Mouse (Mus musculus): Measurements from ENCODE around the gene Map4k1. TPM values are rescaled to one million over a fixed set of nuclear protein-coding genes. Genes with fewer than 3 reads are reported as not detected.

Map4k1 gene
- polyA plus RNA-seq, 1 experiment = 3.6 TPM

DNA sequence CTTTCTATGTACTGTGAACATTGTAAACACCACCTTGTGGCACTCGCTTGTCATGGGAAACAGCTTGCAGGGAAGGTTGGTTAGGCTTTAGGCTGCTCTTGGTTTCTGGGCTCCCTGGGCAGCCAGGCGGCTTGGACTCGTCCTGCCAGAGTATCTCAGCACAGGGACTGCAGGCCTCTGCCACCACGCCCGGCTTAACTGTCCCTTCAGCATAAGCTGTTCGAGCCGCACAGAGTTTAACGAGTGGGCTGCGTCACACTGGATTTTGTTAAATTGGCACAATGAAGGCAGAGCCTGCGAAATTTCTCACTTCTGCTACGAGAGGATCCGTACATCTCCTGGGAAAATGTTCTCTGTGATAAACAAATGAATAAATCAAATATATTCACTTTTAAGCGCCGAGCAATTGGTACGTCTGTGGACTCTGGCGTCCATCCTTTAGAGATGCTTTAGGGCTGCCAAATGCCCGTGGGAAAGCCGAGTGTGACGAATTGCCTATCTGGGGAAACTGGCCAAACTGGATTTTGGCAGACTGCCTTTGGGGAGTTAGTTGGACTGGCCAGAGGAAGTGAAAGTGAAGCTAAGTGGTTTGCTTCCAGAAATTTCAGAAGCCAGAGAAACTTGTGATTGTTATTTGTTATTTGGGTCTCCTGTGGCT is 61.3 kb downstream of the Map4k1 start:
- Histone ChIP-seq H3K27me3 (ENCODE audit: control insufficient read depth, insufficient read depth, insufficient read length) (no peaks in the 10 kb centered on the region), H3K79me2 (ENCODE audit: control insufficient read depth, insufficient read depth) (no peaks in the 10 kb centered on the region), H3K36me3 (ENCODE audit: control insufficient read depth, insufficient read depth) (no peaks in the 10 kb centered on the region), H3ac (ENCODE audit: control insufficient read depth, insufficient read length, low read depth) (no peak overlapping the region), H3K4me3 (ENCODE audit: insufficient read depth, poor library complexity, severe bottlenecking) (no peak overlapping the region), H3K79me3 (ENCODE audit: low read depth) (no peaks in the 10 kb centered on the region)
- no peak for TF ChIP-seq MYOG (IDR thresholded peaks at IDR 0.05; ENCODE audit: control insufficient read depth, extremely low read depth, insufficient read length)

DNA sequence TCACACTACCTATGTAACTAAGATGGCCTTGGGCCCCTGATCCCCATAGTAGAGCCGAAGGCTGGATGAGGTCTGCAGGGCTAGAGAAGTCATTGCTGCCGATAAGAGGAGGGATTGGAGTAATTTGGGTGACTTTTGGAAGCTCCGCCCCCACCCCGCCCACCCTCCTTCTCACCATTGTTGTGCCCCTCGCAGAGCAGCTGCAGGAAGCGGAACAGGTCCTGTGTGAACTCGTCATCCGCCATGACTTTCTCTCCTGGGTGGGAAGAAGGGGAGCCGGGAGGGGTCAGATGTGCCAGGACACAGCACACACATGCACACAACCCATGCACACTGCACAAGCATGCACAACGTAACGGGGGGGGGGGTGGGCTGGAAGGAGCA is 61.8 kb downstream of the Map4k1 start:
- Histone ChIP-seq H3ac (ENCODE audit: control insufficient read depth, insufficient read length, low read depth) (no peak overlapping the region), H3K27me3 (ENCODE audit: control insufficient read depth, insufficient read depth, insufficient read length) (no peaks in the 10 kb centered on the region), H3K36me3 (ENCODE audit: control insufficient read depth, insufficient read depth) (no peaks in the 10 kb centered on the region), H3K79me2 (ENCODE audit: control insufficient read depth, insufficient read depth) (no peaks in the 10 kb centered on the region), H3K79me3 (ENCODE audit: low read depth) (no peaks in the 10 kb centered on the region), H3K4me3 (ENCODE audit: insufficient read depth, poor library complexity, severe bottlenecking) (no peak overlapping the region)
- no peak for TF ChIP-seq USF1 (IDR thresholded peaks at IDR 0.05; ENCODE audit: low read depth)
- TF ChIP-seq CEBPB (IDR thresholded peaks at IDR 0.05; ENCODE audit: low read depth) = no peak
- no peak for TF ChIP-seq MAX (IDR thresholded peaks at IDR 0.05)
- TF ChIP-seq MYOD1 (IDR thresholded peaks at IDR 0.05; ENCODE audit: control insufficient read depth, insufficient read length, low read depth) = no peak
- no peak for TF ChIP-seq MYOG (IDR thresholded peaks at IDR 0.05; ENCODE audit: control insufficient read depth, extremely low read depth, insufficient read length)
- no peak for TF ChIP-seq FOSL1 (IDR thresholded peaks at IDR 0.05; ENCODE audit: insufficient read depth, low read length, poor library complexity, severe bottlenecking)
- TF ChIP-seq CTCF (IDR thresholded peaks at IDR 0.05; ENCODE audit: control insufficient read depth, insufficient read depth, insufficient read length) = no peak

DNA sequence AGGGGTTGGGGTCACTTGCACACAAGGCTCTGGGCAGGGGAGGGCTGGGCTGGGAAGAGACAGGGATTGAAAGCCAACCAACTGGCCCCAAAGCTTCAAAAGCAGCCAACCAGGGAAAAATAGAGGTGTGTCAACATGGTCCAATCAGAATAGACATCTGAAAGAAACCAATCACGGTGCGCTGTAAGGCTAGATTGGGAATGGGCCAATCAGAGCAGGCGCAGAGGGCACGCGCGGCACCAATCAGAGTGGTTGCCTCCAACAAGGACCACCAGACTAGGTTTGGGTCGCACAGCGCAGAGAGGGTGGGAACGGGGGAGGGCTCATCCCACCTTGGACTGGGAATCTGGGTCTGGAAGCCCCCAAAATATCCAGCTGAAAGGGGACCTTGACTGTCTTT is 62.5 kb downstream of the Map4k1 start:
- no peak overlapping the region for H3K4me3 ChIP-seq (ENCODE audit: insufficient read depth, poor library complexity, severe bottlenecking)
- H3K79me2 ChIP-seq (ENCODE audit: control insufficient read depth, insufficient read depth) = no peaks in the 10 kb centered on the region
- no peak overlapping the region for H3ac ChIP-seq (ENCODE audit: control insufficient read depth, insufficient read length, low read depth)
- H3K79me3 ChIP-seq (ENCODE audit: low read depth) = no peaks in the 10 kb centered on the region
- H3K27me3 ChIP-seq (ENCODE audit: control insufficient read depth, insufficient read depth, insufficient read length) = no peaks in the 10 kb centered on the region
- TF ChIP-seq FOSL1 (IDR thresholded peaks at IDR 0.05; ENCODE audit: insufficient read depth, low read length, poor library complexity, severe bottlenecking) (no peak), USF1 (IDR thresholded peaks at IDR 0.05; ENCODE audit: low read depth) (no peak), MAX (IDR thresholded peaks at IDR 0.05) (no peak), CEBPB (IDR thresholded peaks at IDR 0.05; ENCODE audit: low read depth) (no peak), CTCF (IDR thresholded peaks at IDR 0.05; ENCODE audit: control insufficient read depth, insufficient read depth, insufficient read length) (no peak), MYOG (IDR thresholded peaks at IDR 0.05; ENCODE audit: control insufficient read depth, extremely low read depth, insufficient read length) (no peak), MYOD1 (IDR thresholded peaks at IDR 0.05; ENCODE audit: control insufficient read depth, insufficient read length, low read depth) (no peak)
- H3K36me3 ChIP-seq (ENCODE audit: control insufficient read depth, insufficient read depth) = no peaks in the 10 kb centered on the region

DNA sequence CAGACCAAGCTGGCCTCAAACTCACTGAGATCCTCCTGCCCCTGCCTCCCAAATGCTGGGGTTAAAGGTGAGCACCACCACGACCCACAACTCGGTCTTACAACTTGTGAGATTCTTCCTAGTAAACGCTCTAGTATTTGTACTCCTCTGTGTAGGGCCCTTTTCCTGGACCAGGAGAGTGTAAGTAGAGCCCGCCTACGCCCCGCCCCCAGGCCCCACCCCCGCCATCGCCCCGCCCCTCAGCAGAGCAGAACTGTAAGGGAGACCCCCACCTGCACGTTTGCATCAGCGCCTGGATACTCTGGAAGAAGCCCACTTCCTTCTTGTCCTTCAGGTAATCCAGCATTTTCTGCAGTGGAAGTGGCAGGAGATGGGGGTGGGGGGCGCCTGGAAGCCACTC is 64.7 kb downstream of the Map4k1 start:
- H3K4me3 ChIP-seq (ENCODE audit: insufficient read depth, poor library complexity, severe bottlenecking) = no peak overlapping the region
- H3K27me3 ChIP-seq (ENCODE audit: control insufficient read depth, insufficient read depth, insufficient read length) = no peaks in the 10 kb centered on the region
- TF ChIP-seq CTCF (IDR thresholded peaks at IDR 0.05; ENCODE audit: control insufficient read depth, insufficient read depth, insufficient read length) = no peak
- no peak for TF ChIP-seq CEBPB (IDR thresholded peaks at IDR 0.05; ENCODE audit: low read depth)
- no peak for TF ChIP-seq USF1 (IDR thresholded peaks at IDR 0.05; ENCODE audit: low read depth)
- TF ChIP-seq MYOG (IDR thresholded peaks at IDR 0.05; ENCODE audit: control insufficient read depth, extremely low read depth, insufficient read length) = no peak
- no peak for TF ChIP-seq FOSL1 (IDR thresholded peaks at IDR 0.05; ENCODE audit: insufficient read depth, low read length, poor library complexity, severe bottlenecking)
- no peak for TF ChIP-seq MYOD1 (IDR thresholded peaks at IDR 0.05; ENCODE audit: control insufficient read depth, insufficient read length, low read depth)
- no peak for TF ChIP-seq MAX (IDR thresholded peaks at IDR 0.05)
- H3K79me2 ChIP-seq (ENCODE audit: control insufficient read depth, insufficient read depth) = no peaks in the 10 kb centered on the region
- no peaks in the 10 kb centered on the region for H3K36me3 ChIP-seq (ENCODE audit: control insufficient read depth, insufficient read depth)
- H3K79me3 ChIP-seq (ENCODE audit: low read depth) = no peaks in the 10 kb centered on the region
- no peak overlapping the region for H3ac ChIP-seq (ENCODE audit: control insufficient read depth, insufficient read length, low read depth)

DNA sequence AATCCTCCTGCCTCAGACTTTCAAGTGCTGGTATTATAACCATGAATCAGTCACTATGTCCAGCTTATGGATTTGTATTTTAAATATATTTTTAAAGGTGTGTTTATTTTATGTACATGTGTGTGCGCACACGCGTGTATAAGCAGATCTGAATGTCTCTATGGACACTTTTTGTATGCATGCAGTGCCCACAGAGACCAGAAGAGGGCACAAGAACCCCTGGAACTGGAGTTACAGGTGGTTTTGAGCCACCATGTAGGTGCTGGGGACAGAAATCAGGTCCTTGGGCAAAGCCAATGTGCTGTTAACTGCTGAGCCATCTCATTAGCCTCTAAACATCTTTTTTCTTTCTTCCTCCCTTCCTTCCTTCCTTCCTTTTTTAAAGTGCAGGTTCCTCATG is 66.2 kb downstream of the Map4k1 start:
- TF ChIP-seq MYOG (IDR thresholded peaks at IDR 0.05; ENCODE audit: control insufficient read depth, extremely low read depth, insufficient read length) = no peak
- TF ChIP-seq MAX (IDR thresholded peaks at IDR 0.05) = no peak
- TF ChIP-seq FOSL1 (IDR thresholded peaks at IDR 0.05; ENCODE audit: insufficient read depth, low read length, poor library complexity, severe bottlenecking) = no peak
- TF ChIP-seq USF1 (IDR thresholded peaks at IDR 0.05; ENCODE audit: low read depth) = no peak
- Histone ChIP-seq H3ac (ENCODE audit: control insufficient read depth, insufficient read length, low read depth) (no peak overlapping the region), H3K27me3 (ENCODE audit: control insufficient read depth, insufficient read depth, insufficient read length) (peaks cover 7% of the 10 kb centered on the region), H3K4me3 (ENCODE audit: insufficient read depth, poor library complexity, severe bottlenecking) (no peak overlapping the region), H3K36me3 (ENCODE audit: control insufficient read depth, insufficient read depth) (no peaks in the 10 kb centered on the region), H3K79me2 (ENCODE audit: control insufficient read depth, insufficient read depth) (no peaks in the 10 kb centered on the region), H3K79me3 (ENCODE audit: low read depth) (no peaks in the 10 kb centered on the region)

DNA sequence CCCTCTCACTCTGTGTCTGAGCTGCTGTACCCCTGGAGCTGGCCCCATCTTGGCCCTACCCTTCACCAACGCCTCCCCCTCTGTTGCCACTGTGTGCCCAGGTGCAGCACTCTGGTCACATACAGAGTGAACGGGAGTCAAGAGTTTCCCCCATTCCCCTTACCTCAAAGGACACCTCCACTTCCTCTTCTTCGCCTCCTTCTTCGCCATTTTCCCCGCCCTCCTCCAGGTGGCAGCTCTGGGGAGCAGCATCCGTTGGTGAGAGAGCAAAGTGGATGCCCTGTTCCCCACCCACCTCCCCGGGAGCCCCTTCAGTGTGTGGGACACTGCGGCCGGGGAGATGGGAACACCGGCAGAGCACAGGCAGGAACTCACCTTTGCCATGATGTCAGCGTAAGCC is 66.8 kb downstream of the Map4k1 start:
- peaks cover 10% of the 10 kb centered on the region for H3K27me3 ChIP-seq (ENCODE audit: control insufficient read depth, insufficient read depth, insufficient read length)
- H3K4me3 ChIP-seq (ENCODE audit: insufficient read depth, poor library complexity, severe bottlenecking) = no peak overlapping the region
- H3K36me3 ChIP-seq (ENCODE audit: control insufficient read depth, insufficient read depth) = no peaks in the 10 kb centered on the region
- no peaks in the 10 kb centered on the region for H3K79me3 ChIP-seq (ENCODE audit: low read depth)
- H3ac ChIP-seq (ENCODE audit: control insufficient read depth, insufficient read length, low read depth) = no peak overlapping the region
- no peak for TF ChIP-seq FOSL1 (IDR thresholded peaks at IDR 0.05; ENCODE audit: insufficient read depth, low read length, poor library complexity, severe bottlenecking)
- TF ChIP-seq CTCF (IDR thresholded peaks at IDR 0.05; ENCODE audit: control insufficient read depth, insufficient read depth, insufficient read length) = no peak
- TF ChIP-seq MYOG (IDR thresholded peaks at IDR 0.05; ENCODE audit: control insufficient read depth, extremely low read depth, insufficient read length) = no peak
- TF ChIP-seq MAX (IDR thresholded peaks at IDR 0.05) = no peak
- TF ChIP-seq USF1 (IDR thresholded peaks at IDR 0.05; ENCODE audit: low read depth) = no peak
- TF ChIP-seq CEBPB (IDR thresholded peaks at IDR 0.05; ENCODE audit: low read depth) = no peak
- TF ChIP-seq MYOD1 (IDR thresholded peaks at IDR 0.05; ENCODE audit: control insufficient read depth, insufficient read length, low read depth) = no peak
- H3K79me2 ChIP-seq (ENCODE audit: control insufficient read depth, insufficient read depth) = no peaks in the 10 kb centered on the region
